Mouse (Mus musculus): ENCODE results near the gene Lrch4. TPM values are rescaled to one million over a fixed set of nuclear protein-coding genes. Genes with fewer than 3 reads are reported as not detected.
"Not testable (repeated sequence)": the region's sequence is repeated elsewhere in the genome, so short reads cannot be mapped to it uniquely, and the experiment has no call there.

The Lrch4 gene
- polyA plus RNA-seq, 1 experiment: 29.1 TPM

- peak overlapping the region; percentile 77 for H3K4me3 ChIP-seq (ENCODE audit: insufficient read depth, low read length)
- H3K4me1 ChIP-seq (ENCODE audit: control insufficient read depth, insufficient read depth, low read length): peaks cover 16% of the 10 kb centered on the region
Observed at GRCm38 (mm10) chr5:137610548-137611244, 18.2 kb upstream of the Lrch4 start.

GRCm38 (mm10) chr5:137611245-137611602 lies 17.7 kb upstream of the Lrch4 start:
- TF ChIP-seq POLR2A (IDR thresholded peaks at IDR 0.05; ENCODE audit: low read depth, low read length): peak; percentile 85
- TF ChIP-seq CTCF (IDR thresholded peaks at IDR 0.05; ENCODE audit: borderline replicate concordance, insufficient read depth, low read length): no peak
- Histone ChIP-seq H3K4me3 (ENCODE audit: insufficient read depth, low read length) (peak overlapping the region; percentile 77), H3K4me1 (ENCODE audit: control insufficient read depth, insufficient read depth, low read length) (peaks cover 16% of the 10 kb centered on the region), H3K27ac (ENCODE audit: insufficient read depth, low read length) (peak overlapping the region; percentile 99)

More at GRCm38 (mm10) chr5:137610548-137611244, 18.2 kb upstream of the Lrch4 start:
- H3K27ac ChIP-seq (ENCODE audit: insufficient read depth, low read length): peak overlapping the region; percentile 99
- TF ChIP-seq CTCF (IDR thresholded peaks at IDR 0.05; ENCODE audit: borderline replicate concordance, insufficient read depth, low read length) (no peak), POLR2A (IDR thresholded peaks at IDR 0.05; ENCODE audit: low read depth, low read length) (peak; percentile 92)

- H3K4me1 ChIP-seq (ENCODE audit: control insufficient read depth, insufficient read depth, low read length): peaks cover 13% of the 10 kb centered on the region
- no peak overlapping the region for H3K4me3 ChIP-seq (ENCODE audit: insufficient read depth, low read length)
- H3K27ac ChIP-seq (ENCODE audit: insufficient read depth, low read length): peak overlapping the region; percentile 45
- TF ChIP-seq CTCF (IDR thresholded peaks at IDR 0.05; ENCODE audit: borderline replicate concordance, insufficient read depth, low read length) (no peak), POLR2A (IDR thresholded peaks at IDR 0.05; ENCODE audit: low read depth, low read length) (no peak)
Observed at GRCm38 (mm10) chr5:137613076-137613475, 15.8 kb upstream of the Lrch4 start.

- TF ChIP-seq CTCF (IDR thresholded peaks at IDR 0.05; ENCODE audit: borderline replicate concordance, insufficient read depth, low read length): no peak
- TF ChIP-seq POLR2A (IDR thresholded peaks at IDR 0.05; ENCODE audit: low read depth, low read length): peak; percentile 59
- Histone ChIP-seq H3K4me3 (ENCODE audit: insufficient read depth, low read length) (no peak within 1 kb of the TSS), H3K27ac (ENCODE audit: insufficient read depth, low read length) (peak within 1 kb of the TSS; percentile 45), H3K4me1 (ENCODE audit: control insufficient read depth, insufficient read depth, low read length) (peaks cover 13% of the 10 kb centered on the region)
Observed at GRCm38 (mm10) chr5:137613550-137613949, 15.4 kb upstream of the Lrch4 start, which contains the start of gene Pcolce. Gene Pcolce, minus strand, starts transcription at chr5:137613784.

- H3K4me3 ChIP-seq (ENCODE audit: insufficient read depth, low read length); H3K27ac ChIP-seq (ENCODE audit: insufficient read depth, low read length): not testable (repeated sequence)
- peaks cover 13% of the 10 kb centered on the region for H3K4me1 ChIP-seq (ENCODE audit: control insufficient read depth, insufficient read depth, low read length)
Observed at GRCm38 (mm10) chr5:137614921-137615320, 14.0 kb upstream of the Lrch4 start.

GRCm38 (mm10) chr5:137615347-137615746 lies 13.6 kb upstream of the Lrch4 start:
- TF ChIP-seq POLR2A (IDR thresholded peaks at IDR 0.05; ENCODE audit: low read depth, low read length) (no peak), CTCF (IDR thresholded peaks at IDR 0.05; ENCODE audit: borderline replicate concordance, insufficient read depth, low read length) (no peak)
- Histone ChIP-seq H3K4me1 (ENCODE audit: control insufficient read depth, insufficient read depth, low read length) (peaks cover 13% of the 10 kb centered on the region), H3K27ac (ENCODE audit: insufficient read depth, low read length) (no peak overlapping the region), H3K4me3 (ENCODE audit: insufficient read depth, low read length) (no peak overlapping the region)

- Histone ChIP-seq H3K4me1 (ENCODE audit: control insufficient read depth, insufficient read depth, low read length) (no peaks in the 10 kb centered on the region), H3K4me3 (ENCODE audit: insufficient read depth, low read length) (no peak overlapping the region), H3K27ac (ENCODE audit: insufficient read depth, low read length) (no peak overlapping the region)
- TF ChIP-seq POLR2A (IDR thresholded peaks at IDR 0.05; ENCODE audit: low read depth, low read length): no peak
- TF ChIP-seq CTCF (IDR thresholded peaks at IDR 0.05; ENCODE audit: borderline replicate concordance, insufficient read depth, low read length): no peak
Observed at GRCm38 (mm10) chr5:137623937-137624530, 4.9 kb upstream of the Lrch4 start.

GRCm38 (mm10) chr5:137627991-137628390 lies 930 bp upstream of the Lrch4 start:
- Histone ChIP-seq H3K4me1 (ENCODE audit: control insufficient read depth, insufficient read depth, low read length) (peaks cover 9% of the 10 kb centered on the region; the same call in 1 of the 2 replicates), H3K4me3 (ENCODE audit: insufficient read depth, low read length) (peak overlapping the region; percentile 60), H3K27ac (ENCODE audit: insufficient read depth, low read length) (peak overlapping the region; percentile 44)
- TF ChIP-seq POLR2A (IDR thresholded peaks at IDR 0.05; ENCODE audit: low read depth, low read length) (no peak; the same call in 1 of the 2 replicates), CTCF (IDR thresholded peaks at IDR 0.05; ENCODE audit: borderline replicate concordance, insufficient read depth, low read length) (no peak)

- TF ChIP-seq CTCF (IDR thresholded peaks at IDR 0.05; ENCODE audit: borderline replicate concordance, insufficient read depth, low read length) (no peak), POLR2A (IDR thresholded peaks at IDR 0.05; ENCODE audit: low read depth, low read length) (no peak)
- Histone ChIP-seq H3K4me1 (ENCODE audit: control insufficient read depth, insufficient read depth, low read length) (peaks cover 9% of the 10 kb centered on the region; the same call in 1 of the 2 replicates), H3K4me3 (ENCODE audit: insufficient read depth, low read length) (peak overlapping the region; percentile 66), H3K27ac (ENCODE audit: insufficient read depth, low read length) (peak overlapping the region; percentile 32; the same call in 1 of the 2 replicates)
Observed at GRCm38 (mm10) chr5:137629306-137629721, 393 bp downstream of the Lrch4 start.

GRCm38 (mm10) chr5:137629906-137630545 lies 1.1 kb downstream of the Lrch4 start:
- Histone ChIP-seq H3K27ac (ENCODE audit: insufficient read depth, low read length) (0 out of 2 replicates have a peak overlapping the region, but pooled peaks have one; percentile 6), H3K4me1 (ENCODE audit: control insufficient read depth, insufficient read depth, low read length) (peaks cover 9% of the 10 kb centered on the region; the same call in 1 of the 2 replicates), H3K4me3 (ENCODE audit: insufficient read depth, low read length) (peak overlapping the region; percentile 66)
- TF ChIP-seq POLR2A (IDR thresholded peaks at IDR 0.05; ENCODE audit: low read depth, low read length) (no peak), CTCF (IDR thresholded peaks at IDR 0.05; ENCODE audit: borderline replicate concordance, insufficient read depth, low read length) (no peak)

Data from embryonic fibroblast, embryonic 13.5 days (primary cell).